Mouse (Mus musculus) midbrain, embryonic 10.5 days (tissue): ENCODE data around the gene Zfyve16. TPM values are rescaled to one million over a fixed set of nuclear protein-coding genes. Genes with fewer than 3 reads are reported as not detected.

Experiments used
- DNase-seq: peaks from one replicate; pipeline ENCODE4 v3.0.0-alpha.2; 2017; ENCODE audit warnings: low spot score
- H3K27ac ChIP-seq: fragments of 300-500 bp; sonication (generic); replicated peaks from 2 replicates; pipeline ENCODE4 v1.5.1; 2016; ENCODE audit warnings: mild to moderate bottlenecking
- H3K27me3 ChIP-seq: fragments of 300-500 bp; sonication (generic); 2 replicates; pipeline ENCODE4 v1.6.1; 2016; ENCODE audit warnings: low read depth, mild to moderate bottlenecking; ENCODE audit not compliant: poor library complexity, severe bottlenecking
- H3K36me3 ChIP-seq: fragments of 300-500 bp; sonication (generic); 2 replicates; pipeline ENCODE4 v1.6.1; 2016; ENCODE audit warnings: mild to moderate bottlenecking, moderate library complexity
- H3K4me1 ChIP-seq: fragments of 300-500 bp; sonication (generic); 2 replicates; pipeline ENCODE4 v1.6.1; 2016
- H3K4me3 ChIP-seq: fragments of 300-500 bp; sonication (generic); 2 replicates; pipeline ENCODE4 v1.5.1; 2016; ENCODE audit warnings: mild to moderate bottlenecking, moderate library complexity
- H3K9me3 ChIP-seq: fragments of 300-500 bp; sonication (generic); replicated peaks from 2 replicates; pipeline ENCODE4 v1.6.1; 2016; ENCODE audit warnings: mild to moderate bottlenecking
- WGBS: fragments of 180-500 bp; shearing (Covaris S2); methylation state at CpG from one replicate; pipeline ENCODE4 v1.1.7; 2016; 5-methylcytosine and 5-hydroxymethylcytosine counted together
- polyA plus RNA-seq: library from polyadenylated mRNA; unstranded; fragments of >200 nt; fragmentation: Nextera tagmentation; extraction: Ambion mirVana; gene quantifications from 2 replicates; pipeline ENCODE4 v1.2.1, GENCODE M21; 2016

The Zfyve16 gene
- polyA plus RNA-seq, 1 experiment from 2014 or later, result 9.5 TPM

DNA sequence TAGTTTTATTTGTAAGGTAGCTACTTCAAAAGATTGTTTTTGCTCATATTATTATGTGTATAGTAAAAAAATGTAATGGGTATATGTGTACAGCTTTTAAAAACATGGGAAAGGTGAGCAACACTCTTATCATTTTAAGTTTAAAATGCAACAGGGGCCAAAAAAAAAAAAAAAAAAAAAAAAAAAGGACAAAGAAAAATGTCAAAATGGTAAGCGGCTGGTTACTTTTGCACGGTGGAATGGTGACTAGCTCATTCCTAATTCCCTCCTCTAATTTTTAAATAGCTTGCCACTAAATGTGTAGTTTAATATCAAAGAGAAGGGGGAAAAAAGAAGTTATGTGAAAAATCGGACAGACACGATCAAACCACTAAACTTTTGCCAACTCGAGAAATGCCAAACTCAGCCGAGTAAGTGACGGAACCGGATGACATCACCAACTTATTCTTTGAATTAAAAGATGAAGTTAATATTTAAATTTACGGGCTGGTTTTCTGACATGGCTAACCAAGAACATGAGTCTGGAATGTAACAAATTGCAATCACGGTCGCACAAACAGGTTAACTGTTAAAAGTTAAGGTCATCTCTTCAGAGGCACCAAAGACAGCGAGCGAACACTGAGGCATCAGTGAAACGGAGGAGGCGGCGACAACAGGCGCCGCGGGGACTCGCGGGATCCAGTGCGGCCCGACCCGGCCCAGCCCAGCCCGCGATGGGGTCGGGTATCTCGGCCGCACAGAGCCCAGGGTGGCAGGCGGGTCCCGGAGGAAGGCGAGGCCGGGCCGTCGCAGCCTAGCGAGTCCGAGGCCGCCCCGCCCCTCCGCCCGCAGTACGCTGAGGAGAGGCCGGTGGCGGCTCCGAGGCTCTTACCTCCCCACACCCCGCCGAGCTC is 594 bp downstream of the Zfyve16 start:
- Histone ChIP-seq H3K27me3 (no peaks in the 10 kb centered on the region), H3K27ac (peak overlapping the region; percentile 91), H3K4me3 (peak overlapping the region; percentile 75), H3K36me3 (no peaks in the 10 kb centered on the region), H3K4me1 (peaks cover 9% of the 10 kb centered on the region), H3K9me3 (no peaks in the 10 kb centered on the region)
- DNase-seq, result no peak
- 4% methylated on average over 47 of the region's 47 CpGs for WGBS

DNA sequence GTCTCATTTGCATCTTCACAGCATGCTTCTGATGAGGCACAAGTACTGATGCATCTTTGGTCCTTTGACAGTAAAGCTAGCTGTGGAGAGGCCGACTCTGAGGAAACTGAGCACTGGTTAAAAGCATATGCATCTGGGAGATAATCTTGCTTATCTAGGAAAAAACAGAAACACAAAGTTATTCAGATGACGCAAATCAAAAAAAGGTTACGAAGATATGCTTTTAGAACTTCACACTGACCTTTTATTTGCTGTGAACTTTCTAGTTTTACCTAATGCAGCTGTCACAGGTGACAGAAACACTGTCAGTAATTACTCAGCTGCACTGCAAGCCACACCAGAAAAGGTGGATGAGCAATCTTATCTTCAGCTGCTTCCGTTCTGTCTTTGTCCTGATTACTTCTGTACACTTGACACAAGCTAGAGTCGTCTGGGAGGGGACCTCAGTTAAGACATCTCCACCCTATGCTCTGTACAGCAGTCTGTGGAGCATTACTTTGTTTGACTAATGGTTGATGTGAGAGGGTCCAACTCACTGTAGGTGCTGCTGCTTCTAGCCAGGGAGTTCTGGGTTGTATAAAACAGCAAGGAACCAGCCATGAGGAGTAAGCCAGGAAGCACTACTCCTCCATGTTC is 7.4 kb downstream of the Zfyve16 start:
- Histone ChIP-seq H3K36me3 (peaks cover 52% of the 10 kb centered on the region), H3K27ac (no peak overlapping the region), H3K9me3 (no peaks in the 10 kb centered on the region), H3K27me3 (no peaks in the 10 kb centered on the region), H3K4me1 (no peaks in the 10 kb centered on the region), H3K4me3 (no peak overlapping the region)
- no peak for DNase-seq
- 92% methylated on average over 5 of the region's 5 CpGs for WGBS

DNA sequence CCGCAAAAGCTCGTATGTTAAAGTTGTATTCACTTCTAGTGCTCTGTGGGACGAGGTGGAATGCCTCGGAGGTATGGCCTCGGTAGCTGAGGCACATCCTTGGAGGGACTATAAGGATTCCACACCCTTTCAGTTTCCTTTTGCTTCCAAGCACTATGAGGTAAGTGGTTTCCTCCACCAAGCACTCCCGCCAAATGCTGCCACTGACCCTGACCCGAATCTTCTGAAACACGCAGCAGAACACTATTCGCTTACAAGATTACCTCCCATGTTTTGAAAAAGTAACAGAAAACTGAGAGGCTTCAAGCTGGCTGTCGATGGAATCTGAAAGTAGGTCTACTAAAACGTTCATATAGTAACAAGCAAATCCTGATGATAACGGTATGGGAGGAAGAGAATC is 25.8 kb downstream of the Zfyve16 start:
- no peaks in the 10 kb centered on the region for H3K9me3 ChIP-seq
- peaks cover 52% of the 10 kb centered on the region for H3K36me3 ChIP-seq
- 90% methylated on average over 12 of the region's 12 CpGs for WGBS

DNA sequence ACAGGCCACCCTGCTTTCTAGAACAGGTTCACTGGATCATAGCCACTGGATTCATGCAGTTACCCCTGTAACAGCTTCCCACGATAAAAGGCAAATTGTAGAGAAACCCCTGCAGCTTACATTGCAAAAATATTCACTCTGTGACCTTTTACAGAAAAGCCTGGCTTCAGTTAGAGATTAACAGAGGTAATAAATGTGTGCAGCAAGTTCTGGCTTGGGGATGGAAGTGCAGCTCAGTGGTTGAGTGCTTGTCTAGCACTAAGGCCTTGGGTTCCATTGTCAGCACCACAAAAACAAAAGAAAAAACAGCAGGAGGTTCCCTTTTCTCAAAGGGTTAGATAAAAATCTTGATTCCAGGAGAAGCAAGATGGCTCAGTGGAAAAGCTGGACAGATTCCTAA is 38.7 kb downstream of the Zfyve16 start:
- no peaks in the 10 kb centered on the region for H3K27me3 ChIP-seq
- H3K36me3 ChIP-seq, result peaks cover 49% of the 10 kb centered on the region
- H3K9me3 ChIP-seq, result no peaks in the 10 kb centered on the region
- no peak overlapping the region for H3K27ac ChIP-seq
- H3K4me3 ChIP-seq, result no peak overlapping the region
- H3K4me1 ChIP-seq, result no peaks in the 10 kb centered on the region
- DNase-seq, result no peak
- 85% methylated on average over 1 of the region's 1 CpGs for WGBS

More for the DNA sequence above, 25.8 kb downstream of the Zfyve16 start:
- Histone ChIP-seq H3K4me3 (no peak overlapping the region), H3K4me1 (no peaks in the 10 kb centered on the region), H3K27me3 (no peaks in the 10 kb centered on the region), H3K27ac (no peak overlapping the region)
- no peak for DNase-seq

GRCm38 (mm10) chr13:92490817-92491216 is 39.9 kb downstream of the Zfyve16 start:
- Histone ChIP-seq H3K27ac (no peak overlapping the region), H3K4me1 (no peaks in the 10 kb centered on the region), H3K36me3 (peaks cover 44% of the 10 kb centered on the region), H3K4me3 (no peak overlapping the region), H3K9me3 (no peaks in the 10 kb centered on the region), H3K27me3 (no peaks in the 10 kb centered on the region)
- no peak for DNase-seq
- WGBS, result 92% methylated on average over 4 of the region's 4 CpGs

DNA sequence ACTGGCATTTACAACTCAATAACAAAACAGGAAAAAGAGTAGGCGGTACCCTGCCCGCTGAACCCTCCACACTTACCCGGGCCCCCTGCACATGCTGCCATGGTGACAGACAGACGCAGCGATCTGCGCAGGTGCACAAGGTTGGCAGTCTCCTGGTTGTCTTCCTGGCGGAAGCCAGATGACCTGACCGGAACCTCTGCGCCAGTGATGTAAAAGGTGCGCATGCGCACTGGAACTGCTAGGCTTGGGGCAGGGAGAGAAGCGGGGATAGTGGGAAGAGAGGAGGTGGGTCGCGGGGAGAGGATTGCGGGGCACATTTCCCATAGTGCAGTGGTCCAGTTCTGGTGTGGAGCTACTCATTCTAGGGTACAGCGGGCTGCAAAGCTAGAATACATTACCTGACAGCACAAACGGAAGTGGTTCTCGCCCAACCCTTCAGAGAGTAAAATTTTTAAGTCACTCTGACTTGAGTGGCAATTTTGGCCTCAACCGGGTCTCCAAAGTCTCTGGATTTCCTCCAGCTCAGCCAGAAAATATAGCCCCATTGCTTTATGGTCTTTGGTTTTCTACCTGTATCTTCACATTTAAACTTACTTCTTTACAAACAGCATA is 46.7 kb downstream of the Zfyve16 start, which contains the start of gene Fam151b:
Gene Fam151b (minus strand): TSS at position 164 of the 612 bp plus-strand sequence.
- no peaks in the 10 kb centered on the region for H3K9me3 ChIP-seq
- peak; percentile 94 for DNase-seq
- no peaks in the 10 kb centered on the region for H3K27me3 ChIP-seq
- H3K27ac ChIP-seq, result peak within 1 kb of the TSS; percentile 80
- 6% methylated on average over 19 of the region's 19 CpGs for WGBS
- no peaks in the 10 kb centered on the region for H3K36me3 ChIP-seq
- peak within 1 kb of the TSS; percentile 51 for H3K4me3 ChIP-seq
- H3K4me1 ChIP-seq, result peaks cover 7% of the 10 kb centered on the region; the same call in 1 of the 2 replicates

DNA sequence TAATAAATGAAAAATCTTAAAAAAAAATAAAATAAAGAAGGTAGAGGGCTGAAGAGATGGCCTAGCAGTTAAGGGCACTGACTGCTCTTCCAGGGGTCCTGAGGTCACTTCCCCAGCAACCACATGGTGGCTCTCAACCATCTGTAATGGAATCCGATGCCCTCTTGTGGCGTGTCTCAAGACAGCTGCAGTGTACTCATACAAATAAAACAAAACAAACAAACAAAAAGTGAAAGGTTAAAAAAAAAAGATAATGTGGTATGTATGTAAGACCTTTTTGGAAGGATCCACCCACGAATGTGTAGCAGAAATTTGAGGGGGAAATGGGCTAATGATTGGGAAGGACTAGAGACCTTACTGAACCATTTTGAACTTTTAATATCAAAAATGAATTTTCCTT is 47.3 kb downstream of the Zfyve16 start:
- Histone ChIP-seq H3K27ac (peak overlapping the region; percentile 80; the same call in 1 of the 2 replicates), H3K9me3 (no peaks in the 10 kb centered on the region), H3K4me1 (peaks cover 7% of the 10 kb centered on the region; the same call in 1 of the 2 replicates), H3K36me3 (no peaks in the 10 kb centered on the region), H3K27me3 (no peaks in the 10 kb centered on the region), H3K4me3 (peak overlapping the region; percentile 51)
- 3% methylated on average over 3 of the region's 3 CpGs for WGBS
- peak; percentile 52 for DNase-seq

DNA sequence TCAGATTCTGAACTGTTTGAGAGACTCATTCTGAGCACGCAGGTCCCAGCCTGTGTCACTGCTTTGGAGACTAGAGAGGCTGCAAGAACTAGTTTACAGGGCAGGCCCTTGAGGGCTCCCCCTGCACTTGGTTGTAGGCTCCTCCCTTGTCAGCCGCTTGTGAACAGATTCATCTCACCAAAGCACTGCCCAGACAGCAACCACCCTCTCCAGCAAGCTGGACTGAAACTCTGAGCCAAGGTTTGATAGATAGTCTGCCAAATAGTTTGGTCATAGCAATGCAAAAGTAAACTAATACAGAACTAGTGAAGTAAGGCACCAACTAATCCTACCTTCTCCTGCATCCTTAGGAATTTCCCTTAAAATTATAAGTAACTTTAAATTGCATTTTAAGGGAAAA is 60.5 kb downstream of the Zfyve16 start:
- Histone ChIP-seq H3K27me3 (no peaks in the 10 kb centered on the region), H3K4me1 (no peaks in the 10 kb centered on the region), H3K4me3 (no peak overlapping the region), H3K27ac (no peak overlapping the region), H3K36me3 (peaks cover 9% of the 10 kb centered on the region; the same call in 1 of the 2 replicates), H3K9me3 (no peaks in the 10 kb centered on the region)
- DNase-seq, result no peak
- WGBS, result 77% methylated on average over 2 of the region's 2 CpGs

- no peak for DNase-seq
- H3K27me3 ChIP-seq, result no peaks in the 10 kb centered on the region
These were observed 61.3 kb downstream of the Zfyve16 start for GRCm38 (mm10) chr13:92469381-92469780.

GRCm38 (mm10) chr13:92467891-92468290 is 62.8 kb downstream of the Zfyve16 start:
- Histone ChIP-seq H3K4me3 (no peak overlapping the region), H3K9me3 (no peaks in the 10 kb centered on the region), H3K27me3 (no peaks in the 10 kb centered on the region), H3K4me1 (no peaks in the 10 kb centered on the region), H3K36me3 (peaks cover 9% of the 10 kb centered on the region; the same call in 1 of the 2 replicates), H3K27ac (no peak overlapping the region)
- 75% methylated on average over 9 of the region's 9 CpGs for WGBS
- no peak for DNase-seq

More at GRCm38 (mm10) chr13:92469381-92469780, 61.3 kb downstream of the Zfyve16 start:
- peaks cover 9% of the 10 kb centered on the region; the same call in 1 of the 2 replicates for H3K36me3 ChIP-seq
- no peak overlapping the region for H3K27ac ChIP-seq
- H3K9me3 ChIP-seq, result no peaks in the 10 kb centered on the region
- 83% methylated on average over 2 of the region's 2 CpGs for WGBS
- no peaks in the 10 kb centered on the region for H3K4me1 ChIP-seq
- no peak overlapping the region for H3K4me3 ChIP-seq

- 88% methylated on average over 3 of the region's 3 CpGs for WGBS
- no peak for DNase-seq
- H3K9me3 ChIP-seq, result no peaks in the 10 kb centered on the region
- H3K36me3 ChIP-seq, result peaks cover 9% of the 10 kb centered on the region; the same call in 1 of the 2 replicates
- no peaks in the 10 kb centered on the region for H3K27me3 ChIP-seq
- no peak overlapping the region for H3K27ac ChIP-seq
- H3K4me3 ChIP-seq, result no peak overlapping the region
- H3K4me1 ChIP-seq, result no peaks in the 10 kb centered on the region
These were observed 66.0 kb downstream of the Zfyve16 start for GRCm38 (mm10) chr13:92464698-92465097.

GRCm38 (mm10) chr13:92446872-92447271 is 83.8 kb downstream of the Zfyve16 start:
- no peaks in the 10 kb centered on the region for H3K27me3 ChIP-seq
- DNase-seq, result no peak
- no peaks in the 10 kb centered on the region for H3K9me3 ChIP-seq
- no peak overlapping the region for H3K4me3 ChIP-seq
- H3K4me1 ChIP-seq, result no peaks in the 10 kb centered on the region
- 93% methylated on average over 7 of the region's 7 CpGs for WGBS
- H3K36me3 ChIP-seq, result no peaks in the 10 kb centered on the region
- no peak overlapping the region for H3K27ac ChIP-seq
